Mouse (Mus musculus) megakaryocyte, embryonic 14.5 days (primary cell): ENCODE measurements at regions not wholly inside any gene's neighbourhood (a gene's known extent, or its start where the extent isn't known, plus 50 kb on each side); places are given as distances from the start of the nearest gene placed in this dataset.

Experiments used
- FLI1 ChIP-seq: IDR thresholded peaks from 2 replicates; pipeline ENCODE4 v1.6.1; 2012; ENCODE audit warnings: low read length, inconsistent platforms, mixed read lengths
- GATA1 ChIP-seq: IDR thresholded peaks from 3 replicates; pipeline ENCODE4 v1.6.1; 2012; ENCODE audit warnings: mixed read lengths, low read length, inconsistent platforms, borderline replicate concordance

- TF ChIP-seq GATA1 = no peak
- no peak for TF ChIP-seq FLI1
These were observed 261.7 kb downstream of the Arl4a start for GRCm38 (mm10) chr12:39776173-39776572.
